Mouse (Mus musculus) central nervous system, embryonic 18 days (tissue): ENCODE results near the gene Gabra2. TPM values are rescaled to one million over a fixed set of nuclear protein-coding genes. Genes with fewer than 3 reads are reported as not detected.

Experiments used
- polyA plus RNA-seq: library from polyadenylated mRNA; depleted of rRNA; stranded (reverse); fragments of >200 nt; gene quantifications from 2 replicates; pipeline ENCODE4 v1.2.3, GENCODE M21; 2012; rRNA removed

Gene Gabra2
- 24.1 and 27.1 TPM in 2 replicates for polyA plus RNA-seq

GRCm38 (mm10) chr5:71095725-71096607 lies at the start of gene Gabra2:
Gene Gabra2 (minus strand): TSS chr5:71095849.

